Mouse (Mus musculus) ovary, postnatal 10 days (tissue): ENCODE results near the gene Pir.

ENCODE experiments used
- DNase-seq: peaks from one replicate; pipeline ENCODE4 v3.0.0; 2022; ENCODE audit warnings: low spot score

Pir gene

GRCm38 (mm10) chrX:164338591-164338990 lies 69.4 kb downstream of the Pir start:
- no peak for DNase-seq

- DNase-seq = no peak
These were observed 76.3 kb downstream of the Pir start for GRCm38 (mm10) chrX:164345359-164345938.

DNA sequence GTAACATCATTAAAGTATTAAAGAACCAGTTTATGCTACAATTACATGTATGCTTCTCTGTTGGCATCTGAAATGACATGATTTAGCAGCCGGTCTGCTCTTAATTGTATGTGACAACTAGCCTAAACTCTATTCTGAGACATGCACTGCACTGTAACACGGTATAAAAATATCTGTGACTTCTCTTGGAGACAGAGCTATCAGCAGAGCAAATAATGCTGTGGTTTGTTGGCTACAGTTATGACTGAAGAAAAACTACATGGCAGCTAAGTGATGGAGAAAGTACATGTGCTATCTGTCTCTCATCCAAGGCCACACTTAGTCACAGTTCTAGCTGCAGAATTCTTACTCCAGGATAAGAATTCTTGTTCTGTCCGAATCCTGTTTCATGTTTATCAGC lies 79.8 kb downstream of the Pir start:
- no peak for DNase-seq

GRCm38 (mm10) chrX:164365153-164365865 lies 96.1 kb downstream of the Pir start:
- DNase-seq = no peak

- DNase-seq = no peak
These were observed 101.4 kb downstream of the Pir start for GRCm38 (mm10) chrX:164370576-164370975.

DNA sequence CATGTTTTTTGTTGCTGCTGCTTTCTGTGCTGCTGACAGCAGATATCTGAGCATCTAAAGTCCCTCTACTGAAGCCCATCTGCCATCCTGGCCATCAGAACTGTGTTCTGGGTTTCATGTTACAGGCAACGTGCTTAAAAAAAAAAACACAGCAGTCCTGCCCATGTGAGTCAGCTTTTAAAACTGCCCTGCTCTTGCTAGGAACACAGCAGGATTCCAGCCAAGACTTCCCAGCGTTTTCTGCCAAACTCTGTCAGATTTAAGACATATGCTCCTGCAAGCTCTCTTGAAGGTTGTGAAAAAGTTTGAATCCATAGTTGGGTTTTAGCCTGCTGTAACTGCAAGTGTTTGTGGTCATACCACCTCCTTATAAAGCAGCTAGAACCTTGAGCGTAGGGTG lies 103.9 kb downstream of the Pir start, which contains the start of gene Vegfd:
Gene Vegfd, plus strand, starts transcription at position 298 of the 400 bp plus-strand sequence.
- DNase-seq = no peak

DNA sequence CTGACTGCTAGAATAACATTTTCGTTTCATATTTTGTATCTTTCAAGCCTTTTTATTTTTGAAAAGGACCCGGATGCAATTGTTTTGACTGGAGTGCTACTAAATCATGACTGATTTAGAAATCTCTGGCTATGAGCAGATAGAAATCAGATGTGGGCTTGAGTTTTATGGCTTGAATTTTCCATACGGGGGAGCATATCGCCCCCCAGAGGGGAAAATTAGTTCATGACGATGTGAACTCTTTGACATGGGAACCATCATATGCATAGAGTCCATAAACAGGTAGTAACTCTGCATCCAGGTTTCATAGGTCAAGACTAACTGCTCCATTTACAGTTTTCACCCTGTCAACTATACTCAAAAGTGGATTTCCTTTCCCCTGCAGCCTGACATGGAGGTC lies 105.4 kb downstream of the Pir start:
- DNase-seq = no peak

DNA sequence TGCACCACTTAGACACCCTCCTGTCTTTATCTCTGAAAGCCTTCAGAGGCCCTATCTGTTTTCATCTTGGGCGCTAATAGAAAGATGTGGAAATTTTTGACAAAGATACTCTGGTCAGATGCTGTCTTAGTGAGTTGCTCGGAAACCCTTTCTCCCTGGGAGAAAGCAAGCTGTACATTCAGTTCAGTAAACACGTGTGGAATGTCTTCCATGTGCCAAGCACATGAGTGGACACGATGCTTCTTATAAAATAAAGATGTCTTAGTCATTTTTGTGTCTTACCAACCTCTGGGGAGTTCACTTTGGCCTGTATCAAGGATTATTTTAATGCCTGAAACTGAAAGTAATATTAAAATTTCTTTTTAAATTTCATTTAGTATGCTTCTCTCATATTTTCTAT lies 110.5 kb downstream of the Pir start:
- DNase-seq = no peak

DNA sequence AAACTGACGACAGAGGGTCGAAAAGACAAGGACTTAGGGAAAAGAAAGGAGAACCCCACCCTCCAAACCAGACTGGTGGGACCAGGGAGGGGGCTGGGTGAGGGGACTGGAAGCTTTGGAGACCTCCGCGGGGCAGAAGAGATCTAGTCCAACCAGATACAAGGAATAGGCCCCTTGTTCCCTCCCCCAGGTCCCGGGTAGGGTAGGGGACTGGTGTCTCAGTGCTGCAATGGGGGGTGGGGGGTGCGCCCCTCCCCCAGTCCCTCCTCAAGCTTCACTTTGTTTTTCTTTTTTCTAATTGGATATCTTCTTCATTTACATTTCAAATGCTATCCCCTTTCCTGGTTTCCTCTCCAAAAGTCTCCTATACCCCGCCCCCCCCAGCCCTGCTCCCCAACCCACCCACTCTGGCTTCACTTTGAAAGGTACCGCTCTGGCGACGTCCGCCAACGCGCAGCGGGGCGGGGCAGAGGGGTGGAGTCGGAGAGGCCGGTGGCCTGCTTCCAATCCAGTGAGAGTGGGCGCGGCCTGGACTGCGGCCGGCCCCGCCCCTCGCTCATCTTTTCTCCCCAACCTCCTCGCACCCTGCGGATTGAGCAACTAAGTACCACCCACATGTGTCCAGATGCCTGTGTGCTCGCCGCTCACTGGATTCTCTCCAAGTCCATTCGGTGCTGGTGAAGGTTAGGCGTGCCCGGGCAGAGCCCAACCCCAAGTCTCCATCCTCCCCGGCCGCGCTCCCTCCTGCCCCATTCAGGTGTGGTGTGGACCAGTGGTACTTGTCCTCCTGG lies 112.6 kb downstream of the Pir start:
- peak; percentile 26 for DNase-seq

- no peak for DNase-seq
These were observed 124.9 kb downstream of the Pir start for GRCm38 (mm10) chrX:164394091-164394490.

- DNase-seq = no peak
These were observed 129.3 kb downstream of the Pir start for GRCm38 (mm10) chrX:164398456-164398855.

GRCm38 (mm10) chrX:164405080-164405649 lies 136.0 kb downstream of the Pir start:
- no peak for DNase-seq

DNA sequence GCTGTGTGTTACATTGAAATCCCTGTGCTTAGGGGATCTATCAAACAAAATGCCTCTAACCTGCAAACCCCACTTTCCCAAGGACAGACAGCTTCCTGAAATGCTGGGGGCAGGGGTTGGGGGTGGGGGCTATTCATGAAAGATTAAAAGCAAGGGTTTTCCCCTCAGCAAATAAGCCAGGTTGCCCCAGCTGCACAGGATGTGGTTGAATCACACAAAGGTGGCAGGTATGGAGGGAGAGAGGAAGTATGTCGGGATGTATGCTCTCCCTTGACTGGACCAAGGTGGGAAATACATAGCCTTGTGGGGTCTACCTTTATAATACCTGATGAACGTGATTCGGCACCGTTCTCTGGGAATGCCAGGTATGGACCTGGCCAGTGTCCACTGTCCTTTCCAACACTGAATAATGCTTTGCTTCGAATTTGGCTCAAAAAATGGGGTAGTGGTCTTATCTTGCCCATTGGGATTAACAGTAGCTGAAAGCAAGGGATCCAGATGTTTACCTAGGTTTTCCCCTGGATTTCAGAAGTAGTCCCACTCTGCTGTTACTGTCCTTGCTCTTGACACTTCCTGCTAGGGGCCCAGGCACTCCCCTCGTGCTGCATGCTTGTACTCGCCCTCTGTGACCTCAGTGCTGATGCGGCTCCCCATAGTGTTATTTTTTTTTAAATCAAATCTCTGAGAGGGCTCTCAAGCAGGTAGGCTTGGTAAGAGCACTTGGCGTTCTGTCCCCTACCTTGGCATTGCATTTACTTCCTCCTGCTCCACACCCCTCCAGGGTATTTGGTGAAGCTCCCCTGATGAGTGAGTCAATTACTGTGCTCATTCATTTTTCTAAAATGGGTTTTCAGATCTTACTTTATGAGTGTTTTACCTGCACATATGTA lies 137.2 kb downstream of the Pir start:
- DNase-seq = no peak

DNA sequence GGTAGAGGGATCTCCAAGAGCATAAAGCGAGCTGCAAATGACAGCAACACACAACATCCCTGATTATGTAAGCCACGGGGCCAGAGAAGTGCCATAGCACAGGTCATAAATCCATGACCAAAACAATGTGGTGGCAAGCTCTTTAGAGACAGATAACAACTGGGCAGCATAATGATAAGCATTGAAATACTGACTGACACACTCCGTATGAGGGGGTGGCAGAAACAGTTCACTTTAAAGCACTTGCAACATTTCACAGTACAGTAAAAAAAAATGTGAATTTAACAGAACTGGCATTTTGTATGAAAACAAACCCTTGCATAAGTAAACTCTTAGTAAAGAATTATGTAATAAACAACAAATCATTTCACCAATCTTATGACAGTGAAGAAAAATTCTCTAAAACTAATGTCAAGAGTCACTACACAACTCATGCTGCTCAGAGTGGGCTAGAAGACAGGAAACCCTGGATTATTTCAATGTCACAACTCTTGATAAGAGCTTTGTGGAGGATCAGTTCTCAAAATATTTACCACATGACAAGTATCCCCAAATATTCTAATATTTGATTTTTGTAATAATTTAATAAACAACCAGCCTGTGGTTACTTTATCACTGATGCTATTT lies 139.2 kb downstream of the Pir start:
- no peak for DNase-seq

GRCm38 (mm10) chrX:164410562-164410961 lies 141.4 kb downstream of the Pir start:
- no peak for DNase-seq

GRCm38 (mm10) chrX:164416803-164417202 lies 147.6 kb downstream of the Pir start:
- DNase-seq = no peak

DNA sequence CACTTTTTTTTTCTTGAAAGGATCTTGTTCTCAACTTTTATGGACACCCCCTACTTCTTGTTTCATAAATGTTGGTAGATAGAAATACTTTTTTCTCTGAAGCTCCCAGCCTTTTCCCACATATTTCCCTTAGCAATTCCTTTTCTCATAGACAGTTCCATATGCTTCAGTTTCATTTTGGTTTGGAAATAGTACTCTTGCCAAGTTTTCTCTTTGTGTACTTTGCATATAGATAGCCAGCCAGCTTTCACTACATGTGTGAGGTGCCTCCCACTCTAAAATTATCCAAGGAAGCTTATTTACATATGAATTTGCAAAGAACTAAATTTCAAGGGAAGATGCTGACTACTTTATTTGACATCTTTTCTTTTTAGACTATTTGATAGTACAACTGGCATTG lies 148.8 kb downstream of the Pir start:
- no peak for DNase-seq

GRCm38 (mm10) chrX:164419471-164419939 lies 150.3 kb downstream of the Pir start, which contains the start of gene Piga:
Piga (plus strand) TSS chrX:164419787.
- peak; percentile 43 for DNase-seq

DNA sequence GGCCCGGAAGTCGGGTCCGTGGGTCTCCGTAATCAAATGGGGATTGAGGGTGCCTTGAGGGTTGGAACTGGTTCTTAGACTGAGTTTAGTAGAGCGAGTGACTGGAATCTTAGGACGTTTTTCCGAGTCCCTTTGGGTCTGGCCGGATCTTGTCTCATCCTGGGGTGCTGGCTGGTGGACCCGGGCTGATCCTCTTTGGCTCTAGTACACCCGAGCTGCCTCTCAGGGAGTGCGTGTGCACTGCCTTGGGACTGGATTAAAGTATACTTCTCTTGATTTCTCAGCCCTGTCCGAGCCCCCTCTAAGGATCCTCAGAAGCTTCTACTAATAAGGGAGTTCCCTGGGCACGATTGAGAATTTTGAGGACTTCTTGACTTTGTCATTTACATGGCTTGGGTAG lies 150.8 kb downstream of the Pir start:
- no peak for DNase-seq

DNA sequence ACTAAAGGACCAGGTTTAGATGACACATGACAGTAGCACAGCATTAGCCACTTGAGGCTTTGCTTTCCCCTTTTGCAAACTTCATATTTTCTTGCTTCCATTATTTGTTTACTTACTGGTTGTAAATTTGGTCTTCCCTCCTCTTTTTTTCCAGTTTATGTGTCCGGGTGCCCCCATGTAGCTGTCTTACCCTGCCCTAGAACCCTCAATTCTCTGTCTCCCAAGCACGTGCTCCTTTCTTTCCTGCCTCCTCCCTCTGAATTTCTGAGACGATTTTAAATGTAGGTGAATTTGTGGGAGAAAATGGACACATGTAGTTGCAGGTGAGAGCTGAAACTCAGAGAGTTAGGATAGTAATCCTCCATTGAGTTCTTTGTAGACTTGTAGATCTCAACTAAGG lies 151.3 kb downstream of the Pir start:
- no peak for DNase-seq
